Mouse (Mus musculus) liver, postnatal 0 days (tissue): ENCODE results near the gene Lzts3.

Source experiments
- CTCF ChIP-seq: sonication (generic); IDR thresholded peaks from 2 replicates; pipeline ENCODE4 v1.5.1; 2016; ENCODE audit warnings: antibody characterized with exemption, low read depth
- EP300 ChIP-seq: IDR thresholded peaks from 2 replicates; pipeline ENCODE4 v1.6.1; 2016; ENCODE audit warnings: antibody characterized with exemption, low read depth, mild to moderate bottlenecking

GRCm38 (mm10) chr2:130635847-130636246 lies 6.8 kb downstream of the Lzts3 start:
- TF ChIP-seq CTCF (0 out of 2 replicates have a peak, but pooled peaks have one; percentile 11), EP300 (peak; percentile 22; the same call in 1 of the 2 replicates)
